ENCODE assay signal across 8 mouse cellular contexts in genomic region chr6:146010093-146010764, GRCm38 (mm10).
DNase-seq lines count a peak whose midpoint lies in the region; ATAC-seq lines count a peak whose summit lies in the region.
"Had no signal": no experiment of that assay in that cellular context is flagged by ENCODE, and none has a peak within 500 bp of the region (broad histone marks: within the 10 kb centered on the region; RNA-seq: fewer than 3 reads in every experiment).

No protein-coding gene starts in this region.

- H3K4me2 ChIP-seq in hindbrain, embryonic 16.5 days (ENCODE audit: low read length) = no peak overlapping the region
- H3K4me2 ChIP-seq: liver, embryonic 13.5 days had no signal

- H3K27ac ChIP-seq in hindbrain, embryonic 16.5 days (ENCODE audit: low read depth, low read length) = peak overlapping the region; percentile 54
- H3K27ac ChIP-seq: liver, embryonic 13.5 days had no signal

- no peaks in the 10 kb centered on the region for H3K27me3 ChIP-seq in hindbrain, embryonic 16.5 days (replicated peaks; ENCODE audit: control insufficient read depth, insufficient read depth, low read length)
- H3K27me3 ChIP-seq: liver, embryonic 13.5 days had no signal

- H3K9me3 ChIP-seq in hindbrain, embryonic 16.5 days (ENCODE audit: control insufficient read depth, low read length) = no peaks in the 10 kb centered on the region
- H3K9me3 ChIP-seq: liver, embryonic 13.5 days had no signal

- H3K36me3 ChIP-seq in hindbrain, embryonic 16.5 days (ENCODE audit: control insufficient read depth, insufficient read depth, low read length) = no peaks in the 10 kb centered on the region
- H3K36me3 ChIP-seq: liver, embryonic 13.5 days had no signal

- intact Hi-C loops in left cerebral cortex, postnatal 4 days (cut with DNase I) = no loop called here

- peak; percentile 46 for ATAC-seq in cerebellum, adult (ENCODE audit: insufficient number of reproducible peaks, low FRiP score, low TSS enrichment)
- ATAC-seq in hindbrain, embryonic 16.5 days = peak; percentile 71

- WGBS in hindbrain, embryonic 16.5 days = 38% methylated on average over 12 of the region's 12 CpGs

- H3K4me3 ChIP-seq in hindbrain, embryonic 16.5 days (ENCODE audit: low read length) = no peak overlapping the region
- H3K4me3 ChIP-seq: liver, embryonic 13.5 days had no signal

- peaks cover 15% of the 10 kb centered on the region for H3K4me1 ChIP-seq in hindbrain, embryonic 16.5 days (ENCODE audit: control insufficient read depth, insufficient read depth, low read depth, low read length)
- H3K4me1 ChIP-seq: liver, embryonic 13.5 days had no signal

- no peak overlapping the region for H3K9ac ChIP-seq in hindbrain, embryonic 16.5 days (ENCODE audit: low read depth, low read length)
- H3K9ac ChIP-seq: liver, embryonic 13.5 days had no signal

- DNase-seq in adipocyte (ENCODE audit: low spot score) = peak; percentile 68
- DNase-seq in gastrocnemius, postnatal 10 days = peak; percentile 52
- DNase-seq in left cerebral cortex, postnatal 4 days = peak; percentile 55
- DNase-seq in testis, postnatal 14 days (ENCODE audit: low spot score) = peak; percentile 42
- no peak for DNase-seq in c-Kit-positive CD71-positive TER-119-positive erythroid progenitor cells, embryonic 14.5 days (ENCODE audit: low spot score)
- DNase-seq: liver, embryonic 13.5 days had no signal
